Mouse (Mus musculus): ENCODE data around the gene Krt83.

- TF ChIP-seq POLR2A (IDR thresholded peaks at IDR 0.05; ENCODE audit: control insufficient read depth, extremely low read depth, insufficient read depth, low read length, poor library complexity) (no peak), CTCF (IDR thresholded peaks at IDR 0.05; ENCODE audit: borderline replicate concordance, control insufficient read depth, extremely low read depth, insufficient read depth, low read length, poor library complexity) (no peak)
These were observed 41.4 kb upstream of the Krt83 start, which contains the start of gene Krt84 for GRCm38 (mm10) chr15:101532720-101533119.

All from thymus, adult 2 months (tissue).